Mouse (Mus musculus): Measurements from ENCODE around the gene Nap1l4. TPM values are rescaled to one million over a fixed set of nuclear protein-coding genes. Genes with fewer than 3 reads are reported as not detected.

Gene Nap1l4
- polyA plus RNA-seq (2012) = 78.0 and 81.9 TPM in 2 replicates

GRCm38 (mm10) chr7:143548976-143549457, at the start of gene Nap1l4:
Gene Nap1l4, minus strand, starts transcription at chr7:143549106.

GRCm38 (mm10) chr7:143502418-143503200, 46.3 kb downstream of the Nap1l4 start, which contains the start of gene Phlda2:
Gene Phlda2, minus strand, starts transcription at chr7:143503150.

GRCm38 (mm10) chr7:143473347-143474101, 75.4 kb downstream of the Nap1l4 start, which contains the start of gene Slc22a18:
Gene Slc22a18, plus strand, starts transcription at chr7:143473736.

Other genes with a start within 250 kb of the Nap1l4 start
- 2.8 and 6.3 TPM in 2 replicates for gene Cdkn1c, start 88.1 kb downstream of the Nap1l4 start, polyA plus RNA-seq (2012)
- 2.3 and 3.5 TPM in 2 replicates for gene Slc22a18, start 75.4 kb downstream of the Nap1l4 start, polyA plus RNA-seq (2012)
- gene Phlda2, start 46.0 kb downstream of the Nap1l4 start, polyA plus RNA-seq (2012) = 5.9 and 10.4 TPM in 2 replicates
- 31.6 and 36.1 TPM in 2 replicates for gene Cars, start 51.0 kb upstream of the Nap1l4 start, polyA plus RNA-seq (2012)
- gene Tnfrsf26, start 79.6 kb upstream of the Nap1l4 start, polyA plus RNA-seq (2012) = 0.32 and 0.41 TPM in 2 replicates
- gene Tnfrsf22, start 100.6 kb upstream of the Nap1l4 start, polyA plus RNA-seq (2012) = 0.43 and 0.58 TPM in 2 replicates
- 0.51 and 0.59 TPM in 2 replicates for gene Tnfrsf23, start 136.8 kb upstream of the Nap1l4 start, polyA plus RNA-seq (2012)
- gene Osbpl5, start 207.9 kb upstream of the Nap1l4 start, polyA plus RNA-seq (2012) = 5.4 and 10.7 TPM in 2 replicates
- gene Mrgprg, start 217.9 kb upstream of the Nap1l4 start, polyA plus RNA-seq (2012) = not detected in 2 replicates
- 1.2 and 1.6 TPM in 2 replicates for gene Mrgpre, start 235.4 kb upstream of the Nap1l4 start, polyA plus RNA-seq (2012)

All from megakaryocyte-erythroid progenitor cell, adult 5 weeks (primary cell).